Mouse (Mus musculus) forelimb bud, embryonic 11.5 days (tissue): ENCODE results near the gene Sugct.

Experiments
- DNase-seq: peaks from one replicate; pipeline ENCODE4 v3.0.0-alpha.2; 2012; ENCODE audit warnings: low read depth, low spot score

Sugct gene

DNA sequence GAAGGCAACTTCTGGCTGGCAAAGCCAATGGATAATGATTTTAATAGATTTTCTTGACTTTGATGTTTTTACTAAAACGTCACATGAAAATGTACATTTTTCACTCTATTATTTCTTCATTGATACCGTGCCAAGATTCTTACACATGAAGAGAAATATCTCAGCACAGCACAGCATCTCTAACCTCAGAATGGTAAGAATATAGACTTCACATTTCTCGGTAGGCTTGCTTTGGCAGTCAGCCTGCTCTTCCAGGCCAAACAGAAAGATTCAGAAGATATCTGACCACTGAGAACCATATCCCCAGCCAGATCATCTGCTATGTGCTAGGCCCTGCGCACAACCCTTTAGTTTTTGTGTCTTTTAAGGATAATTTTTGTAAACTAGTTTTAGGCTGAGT lies 657.0 kb downstream of the Sugct start:
- DNase-seq = no peak

DNA sequence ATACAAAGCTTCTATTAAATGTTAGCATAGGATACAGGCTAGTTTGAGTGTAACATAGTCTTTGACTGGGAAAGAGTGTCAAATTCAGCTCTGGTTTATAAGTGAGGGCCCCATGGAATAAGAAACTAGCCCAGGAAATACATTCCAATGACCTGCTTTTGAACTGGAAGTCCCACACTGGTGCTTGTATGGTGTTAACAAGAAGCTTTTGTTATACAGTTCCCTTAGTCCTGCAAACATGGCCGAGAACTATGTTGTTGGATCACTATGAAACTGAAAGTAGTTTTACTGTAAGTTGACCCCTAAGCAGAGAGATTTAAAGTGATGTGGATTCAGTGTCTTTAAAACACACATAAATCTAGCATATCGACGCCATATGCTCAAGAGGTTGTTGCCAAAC lies 657.5 kb downstream of the Sugct start:
- no peak for DNase-seq

DNA sequence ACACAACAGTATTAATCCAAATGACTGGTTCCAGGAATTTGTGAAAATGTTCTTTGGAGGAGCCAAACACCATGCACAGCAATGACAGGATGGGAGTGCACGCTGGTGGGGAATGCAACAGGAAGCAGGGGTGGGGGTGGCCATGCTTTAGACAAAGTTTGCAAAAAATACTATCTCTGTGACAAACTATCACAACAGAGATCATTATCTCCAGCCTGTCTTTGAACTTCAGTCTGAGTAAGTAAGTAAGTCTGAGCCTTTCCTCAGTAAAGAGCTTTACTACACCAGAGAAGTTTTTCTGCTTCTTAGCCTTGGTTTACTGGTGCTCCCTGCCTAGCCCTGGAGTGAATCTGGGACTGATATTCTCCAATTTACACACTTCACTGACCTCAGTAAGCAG lies 664.6 kb downstream of the Sugct start:
- no peak for DNase-seq

DNA sequence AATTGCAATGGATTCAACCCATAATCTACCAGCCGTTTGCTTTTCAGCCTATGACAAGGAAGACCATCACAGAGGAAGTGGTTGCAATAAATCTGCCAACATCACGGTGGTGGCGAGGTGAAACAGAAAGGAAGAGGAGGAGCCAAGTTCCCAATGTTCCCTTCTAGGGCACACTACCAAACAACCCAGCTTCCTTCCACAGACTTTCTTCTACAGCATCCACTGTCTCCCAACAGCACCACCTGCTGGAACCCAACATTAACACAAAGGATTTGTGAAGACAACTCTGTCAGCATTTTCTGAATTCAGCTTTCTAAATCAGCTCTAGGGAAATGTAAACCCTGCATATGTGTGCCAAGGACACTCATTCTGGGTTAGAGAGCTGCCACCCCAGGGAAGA lies 666.8 kb downstream of the Sugct start:
- DNase-seq = peak; percentile 38

DNA sequence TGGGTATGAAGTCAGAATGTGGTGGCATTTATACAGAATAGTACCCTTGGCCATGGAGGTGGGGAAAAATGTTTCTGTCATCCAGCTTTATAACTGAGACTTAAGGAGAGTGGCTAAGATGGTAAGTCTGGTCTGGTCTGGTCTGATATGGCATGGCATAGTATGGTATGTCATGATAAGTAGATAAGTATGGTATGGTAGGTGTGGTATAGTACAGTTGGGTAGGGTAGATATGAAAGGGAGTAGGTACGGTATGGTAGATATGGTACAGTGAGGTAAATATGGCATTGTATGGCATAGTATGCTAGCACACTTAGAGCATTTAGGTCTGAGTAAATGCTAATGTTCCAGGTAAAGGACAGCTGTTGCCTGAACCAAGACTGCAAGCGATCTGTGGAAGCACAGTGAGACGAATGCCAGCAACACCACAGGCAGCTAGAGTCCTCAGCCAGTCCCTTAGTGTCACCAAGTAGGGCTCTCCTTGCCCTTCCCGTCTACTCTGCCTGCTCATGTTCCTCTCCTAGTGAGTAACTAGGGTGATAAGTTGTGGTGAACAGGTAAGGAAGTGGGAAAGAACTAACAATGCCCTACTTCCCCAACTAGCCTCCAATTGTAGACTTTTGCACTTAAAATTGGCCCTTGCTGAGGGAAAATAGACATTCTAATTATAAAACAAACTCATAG lies 667.4 kb downstream of the Sugct start:
- DNase-seq = no peak

DNA sequence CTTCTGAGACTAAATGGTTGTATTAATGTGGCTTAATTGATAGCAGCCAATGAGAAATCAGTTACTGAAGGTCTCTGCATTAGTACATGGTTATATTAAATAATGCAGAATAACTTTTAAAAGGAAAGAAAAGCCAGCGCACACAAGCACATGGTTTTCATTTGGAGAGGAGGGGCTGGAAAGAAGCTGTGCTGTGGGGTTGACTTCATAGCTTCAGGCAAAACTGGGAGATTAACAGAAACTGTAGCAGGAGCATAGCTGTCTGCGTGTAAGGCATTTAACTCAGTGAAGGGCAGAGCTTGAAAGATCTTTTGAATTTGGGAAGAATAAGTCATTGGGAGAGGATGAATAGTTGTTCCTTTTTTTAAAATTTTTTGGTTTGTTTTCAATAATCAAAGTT lies 668.4 kb downstream of the Sugct start:
- peak; percentile 35 for DNase-seq

DNA sequence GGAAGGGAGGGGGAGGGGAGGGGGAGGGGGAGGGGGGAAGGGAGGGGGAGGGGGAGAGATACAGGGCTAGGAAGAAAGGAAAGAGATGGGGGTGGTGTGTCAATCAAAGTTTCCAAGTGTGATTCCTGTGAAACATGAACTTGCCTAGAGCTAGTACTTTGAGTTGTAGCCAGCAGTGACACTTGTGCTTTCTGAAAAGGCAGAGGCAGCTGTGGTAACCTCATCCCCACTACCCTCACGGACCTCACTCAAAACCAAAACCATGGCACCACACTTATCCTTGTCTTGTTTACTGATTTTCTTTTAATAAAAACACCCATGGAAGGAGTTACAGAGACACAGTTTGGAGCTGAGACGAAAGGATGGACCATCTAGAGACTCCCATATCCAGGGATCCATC lies 698.9 kb downstream of the Sugct start:
- no peak for DNase-seq

DNA sequence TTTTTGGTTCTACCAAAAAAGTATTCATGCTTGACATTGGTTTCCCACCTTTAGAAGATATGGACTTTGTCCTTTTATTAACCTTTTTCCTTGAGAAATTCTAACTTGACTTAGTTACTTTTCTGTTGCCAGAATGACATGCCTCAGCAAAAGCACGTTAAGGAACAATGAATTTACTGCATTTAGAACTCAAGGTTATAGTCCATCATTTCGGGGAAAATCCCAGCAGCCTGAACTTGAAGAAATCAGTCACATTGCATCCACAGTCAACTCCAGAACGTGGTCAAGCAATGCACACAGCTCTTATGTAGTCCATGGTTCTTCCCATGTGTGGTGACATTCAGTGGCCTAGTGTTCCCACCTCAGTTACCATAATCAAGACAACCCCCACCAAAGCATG lies 700.0 kb downstream of the Sugct start:
- no peak for DNase-seq

DNA sequence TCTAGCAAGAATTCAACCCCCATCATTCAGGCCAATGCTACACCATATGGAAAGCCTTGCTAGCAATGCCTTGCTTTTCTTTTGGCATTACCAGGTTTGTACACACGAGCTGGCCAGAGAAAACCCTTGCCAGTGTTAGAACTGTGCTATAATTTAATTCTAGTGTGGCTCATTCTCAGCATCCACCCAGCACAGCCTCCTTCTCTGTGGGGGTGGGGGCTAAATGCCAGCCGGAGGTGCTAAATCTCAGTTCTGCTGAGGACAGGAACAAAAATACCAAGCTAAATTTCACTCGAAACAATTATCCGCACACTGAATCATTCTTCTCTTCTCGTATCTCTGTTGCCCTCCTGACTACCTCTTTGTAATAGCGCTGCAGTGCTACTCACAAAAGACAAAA lies 717.6 kb downstream of the Sugct start:
- DNase-seq = no peak

DNA sequence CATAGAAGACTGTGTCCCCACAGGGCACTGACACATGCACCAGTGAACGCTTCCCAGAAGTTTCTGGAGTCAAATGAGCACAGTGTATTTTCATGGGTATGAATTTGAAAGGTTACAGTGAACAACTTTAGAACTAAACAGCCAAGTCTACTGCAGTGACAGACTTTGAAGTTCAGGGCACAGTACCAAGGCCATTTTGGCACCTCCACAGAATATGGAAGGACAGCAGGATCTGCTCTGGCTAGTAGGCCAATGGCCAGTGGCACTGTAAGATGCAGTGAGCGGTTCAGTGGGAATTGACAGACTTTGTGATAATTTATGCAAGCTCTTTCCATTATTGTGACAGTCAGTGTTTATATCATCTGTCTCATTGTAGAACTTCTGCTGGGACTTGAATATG lies 724.1 kb downstream of the Sugct start:
- DNase-seq = no peak

DNA sequence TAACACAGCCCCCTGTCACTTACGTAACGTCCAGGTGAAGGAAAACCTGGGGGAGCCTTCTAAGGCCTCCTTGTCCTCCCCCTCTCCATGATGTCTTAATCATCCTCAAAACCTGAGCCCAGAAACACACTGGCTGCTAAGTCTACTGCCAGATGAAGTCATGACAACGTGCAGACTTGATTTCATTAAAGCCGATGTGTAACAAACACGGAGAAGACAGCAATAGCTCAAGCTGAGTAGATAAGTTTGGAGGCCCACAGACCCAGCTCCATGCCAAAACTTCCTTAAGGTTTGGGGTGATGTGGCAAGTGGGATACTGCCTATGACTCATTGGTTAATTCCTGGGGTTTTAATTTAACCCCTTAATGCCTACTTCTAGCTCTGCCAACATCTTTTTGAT lies 726.4 kb downstream of the Sugct start:
- no peak for DNase-seq

DNA sequence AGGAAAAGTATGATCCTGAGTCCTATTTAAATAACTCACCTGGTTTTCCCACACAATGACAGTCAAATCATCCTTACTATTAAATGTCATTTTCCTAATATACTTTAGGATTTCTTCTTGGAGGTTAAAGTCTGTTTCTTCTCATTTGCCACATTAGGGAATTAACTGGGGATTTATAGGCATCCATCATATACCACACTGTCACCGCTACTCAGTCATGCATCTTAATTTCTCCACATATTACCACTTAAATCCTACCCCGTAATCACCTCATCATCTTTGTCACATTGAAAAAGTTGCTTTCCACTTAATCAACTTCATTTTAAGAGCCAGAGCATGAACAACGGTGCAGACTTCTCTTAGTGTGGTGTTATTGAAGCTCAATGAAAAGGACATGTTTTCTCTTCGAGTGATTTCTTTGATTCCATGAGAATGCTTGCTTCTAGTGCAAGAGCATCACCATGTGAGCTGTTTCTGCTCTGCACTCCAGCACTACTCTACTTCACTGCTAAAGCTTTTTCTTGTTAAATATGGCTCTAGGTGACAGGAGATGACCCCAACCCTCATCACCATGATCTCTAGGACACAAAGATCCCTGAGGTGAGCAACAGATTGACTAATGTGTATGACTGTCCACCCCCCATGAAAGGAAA lies 730.4 kb downstream of the Sugct start:
- DNase-seq = no peak

DNA sequence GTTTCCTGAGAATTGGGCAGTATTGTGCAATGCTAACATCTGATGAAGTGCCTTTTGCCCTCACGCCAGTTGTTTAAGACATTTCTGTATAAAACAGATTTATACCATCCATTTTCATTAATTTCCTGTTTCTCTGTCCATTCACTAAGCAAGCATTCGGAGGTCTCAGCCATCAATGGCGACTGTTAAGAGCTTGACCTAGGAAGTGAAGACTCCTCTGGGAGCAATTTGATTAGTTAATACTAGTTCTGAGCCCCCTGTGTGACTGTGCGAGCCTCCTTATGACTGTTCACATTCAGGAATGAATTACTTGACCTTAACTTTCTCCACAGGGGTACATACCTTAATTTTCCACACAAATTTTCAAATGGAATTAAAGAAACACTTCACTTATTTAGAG lies 743.3 kb downstream of the Sugct start:
- peak; percentile 19 for DNase-seq

DNA sequence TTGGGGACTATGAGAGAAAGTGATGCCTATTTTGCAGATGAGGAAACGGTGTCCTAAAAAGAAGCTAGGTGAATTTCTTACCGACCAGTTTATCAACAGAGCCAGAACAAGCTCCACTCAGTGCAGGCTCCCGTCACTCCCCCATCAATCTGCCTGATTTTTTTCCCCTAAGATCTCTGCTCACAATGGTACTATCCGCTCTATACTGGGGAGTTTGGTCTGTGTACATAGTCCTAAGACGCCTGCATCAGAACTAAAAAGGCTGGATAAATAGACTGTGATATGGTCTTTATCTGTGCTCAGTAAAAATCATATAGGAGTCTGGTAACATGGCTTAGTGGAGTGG lies 755.9 kb downstream of the Sugct start:
- no peak for DNase-seq

DNA sequence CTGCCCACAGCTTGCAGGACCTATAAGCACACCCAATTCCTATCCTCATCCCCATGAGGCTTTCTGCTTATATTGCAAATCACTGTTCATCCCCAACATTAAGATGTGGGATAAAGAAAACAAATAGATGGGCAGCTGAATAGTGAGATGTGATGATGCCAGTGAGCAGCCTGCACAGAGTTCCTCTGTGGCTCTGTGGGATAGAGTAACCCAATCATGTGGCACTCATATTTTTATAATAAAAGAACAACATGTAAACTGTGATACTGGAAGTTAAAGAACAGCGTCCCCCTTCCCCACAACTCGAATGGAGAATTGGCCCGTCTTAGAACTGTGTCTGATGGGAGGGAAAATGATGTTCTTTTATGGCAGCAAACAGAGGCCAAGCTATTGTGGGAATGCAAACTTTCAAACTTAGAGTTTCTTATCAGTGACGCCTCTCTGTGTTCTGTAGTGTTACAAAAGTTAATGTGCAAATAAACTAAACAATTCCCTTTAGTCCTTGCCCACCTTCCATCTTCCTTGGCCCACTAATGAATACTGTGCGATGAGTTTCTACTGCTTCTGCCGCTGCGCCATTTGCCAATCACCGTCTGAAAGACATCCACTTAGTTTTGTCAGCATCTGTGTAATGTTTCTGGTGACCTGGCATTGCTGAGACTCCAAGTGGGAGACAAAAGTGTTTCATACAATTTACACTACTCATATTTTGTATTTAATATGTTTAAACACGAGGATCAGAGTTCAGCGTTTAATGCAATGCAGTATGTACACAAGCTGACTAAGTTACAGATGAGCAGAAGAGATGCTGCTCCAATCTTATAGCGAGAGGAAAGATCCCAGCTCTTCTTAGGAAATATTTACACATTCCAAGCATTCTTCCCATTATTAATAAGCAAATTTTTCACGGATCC lies 756.5 kb downstream of the Sugct start:
- DNase-seq = no peak

DNA sequence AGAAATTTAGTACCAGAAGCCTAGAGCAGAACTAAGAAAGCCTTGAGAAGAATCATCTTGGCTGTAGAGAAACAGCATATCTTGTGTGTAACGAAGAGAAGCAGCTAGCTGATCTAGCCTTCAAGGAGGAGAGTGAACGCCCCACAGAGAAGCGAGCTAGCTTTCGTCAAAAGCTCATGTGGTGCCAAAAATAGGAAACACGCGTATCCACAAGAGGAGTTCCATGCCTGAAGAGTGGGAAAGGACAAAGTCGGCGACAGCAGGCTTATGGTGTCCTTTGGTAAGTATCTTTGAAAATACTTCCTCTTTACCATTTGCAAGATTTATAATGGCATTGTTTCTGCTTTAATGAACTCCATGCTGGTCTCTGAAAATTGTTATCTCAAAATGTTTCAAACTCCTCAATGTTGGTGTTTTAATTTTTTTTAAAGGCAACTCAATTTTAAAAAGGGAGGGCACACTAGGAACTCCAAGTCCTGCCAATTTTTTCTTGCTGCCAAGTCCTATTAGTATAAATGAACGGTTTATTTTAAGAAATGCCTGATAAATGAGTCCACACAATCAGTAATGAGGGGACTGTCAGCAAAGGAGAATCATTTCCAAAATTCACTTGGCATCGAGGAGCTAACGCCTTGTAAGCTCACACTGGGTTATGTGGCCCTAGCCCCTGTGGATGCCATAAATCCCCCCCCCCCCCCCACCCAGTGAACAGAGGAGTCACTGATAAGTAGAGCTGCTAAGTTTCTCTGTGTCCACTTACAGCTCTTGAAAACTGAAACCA lies 757.7 kb downstream of the Sugct start:
- no peak for DNase-seq

DNA sequence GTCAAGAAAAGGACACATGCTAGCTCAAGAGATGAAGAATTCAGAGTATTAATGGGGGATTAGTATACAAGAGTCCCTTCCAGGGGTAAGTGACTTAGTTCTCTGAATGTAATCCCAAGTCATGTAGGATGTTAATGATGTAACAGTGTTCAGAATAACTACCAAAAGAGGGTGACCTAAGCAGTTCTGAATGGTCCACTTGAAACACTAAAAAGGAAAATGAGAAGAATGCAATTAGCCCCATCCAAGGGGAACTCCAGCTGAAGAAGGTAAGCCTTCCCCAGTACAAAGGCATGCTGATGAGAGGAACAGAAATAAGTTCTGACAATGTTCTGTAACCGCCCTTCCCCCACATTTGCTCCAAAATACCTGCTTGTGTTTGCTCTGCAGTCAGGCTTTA lies 760.3 kb downstream of the Sugct start:
- no peak for DNase-seq

DNA sequence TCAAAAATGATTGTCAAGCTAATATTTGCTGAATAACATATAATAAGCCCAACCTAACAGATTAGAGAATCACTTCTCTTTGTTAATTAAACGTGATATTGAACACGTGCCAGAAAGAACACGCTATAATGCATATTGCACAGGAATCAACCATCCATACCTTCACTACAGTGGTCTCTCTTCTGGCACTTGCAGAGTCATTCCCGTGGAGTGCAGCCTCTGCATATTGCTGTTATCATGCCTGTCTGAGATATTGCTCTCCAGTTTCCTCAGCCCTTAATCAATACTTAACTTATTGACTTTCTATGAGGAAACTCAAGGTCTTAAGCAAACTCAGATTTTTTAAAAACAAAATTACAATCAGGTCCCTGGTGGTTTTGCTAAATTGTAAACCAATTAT lies 761.8 kb downstream of the Sugct start:
- DNase-seq = no peak

DNA sequence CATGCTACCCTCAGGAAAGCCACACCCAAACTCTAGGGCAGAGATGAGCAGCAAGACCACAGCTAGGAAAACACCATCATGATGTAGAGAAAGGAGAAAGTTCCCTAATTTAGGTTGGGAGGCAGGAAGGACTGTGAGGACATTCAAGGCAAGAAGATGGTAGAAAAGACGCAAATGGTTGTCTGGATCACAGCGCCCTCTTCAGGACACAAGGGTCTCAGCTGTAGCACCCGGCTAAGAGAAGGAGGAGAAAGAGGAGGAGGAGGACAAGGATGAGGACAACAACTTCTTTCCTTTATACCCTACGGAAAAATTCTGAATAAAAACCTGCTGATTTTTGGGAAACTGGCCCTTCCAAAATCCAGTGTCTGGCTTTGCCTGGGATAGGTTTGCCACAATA lies 774.0 kb downstream of the Sugct start:
- no peak for DNase-seq

DNA sequence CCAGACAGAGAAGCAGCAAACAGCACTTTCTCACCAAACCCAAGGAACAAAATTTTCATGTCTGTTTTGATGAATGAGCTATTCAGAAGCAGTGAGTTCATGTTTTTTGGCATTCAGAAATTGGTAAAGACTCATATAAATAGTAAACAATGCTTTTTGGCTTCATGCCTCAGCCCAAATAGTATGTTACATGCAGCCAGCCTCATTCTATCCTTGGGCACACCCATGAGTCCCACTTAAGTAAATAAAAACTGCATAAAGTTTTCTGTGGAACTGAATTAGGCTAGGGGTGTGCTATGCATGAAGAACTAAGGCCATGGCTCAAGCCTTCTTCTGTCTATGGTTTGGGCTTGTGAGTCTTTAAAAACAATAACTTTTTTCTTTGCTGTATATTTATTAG lies 779.7 kb downstream of the Sugct start:
- no peak for DNase-seq

DNA sequence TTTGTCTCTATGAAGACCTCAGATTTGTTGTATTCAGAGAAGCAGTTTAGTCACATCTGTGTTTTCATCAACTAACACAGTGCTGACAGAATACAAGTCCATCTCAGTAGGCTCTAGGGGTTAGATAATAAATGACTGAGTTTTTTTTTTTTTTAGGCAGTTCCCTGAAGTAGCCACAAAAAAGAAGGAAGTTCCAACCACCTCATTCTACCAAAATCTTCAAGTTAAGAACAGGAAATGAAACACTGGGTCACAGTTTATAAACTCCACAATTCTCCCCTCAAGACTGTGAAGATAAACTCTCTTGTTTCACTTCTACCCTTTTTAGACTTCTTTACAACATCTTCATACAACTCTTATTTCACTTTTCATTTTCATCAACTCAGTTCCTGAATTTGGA lies 783.1 kb downstream of the Sugct start:
- DNase-seq = no peak

DNA sequence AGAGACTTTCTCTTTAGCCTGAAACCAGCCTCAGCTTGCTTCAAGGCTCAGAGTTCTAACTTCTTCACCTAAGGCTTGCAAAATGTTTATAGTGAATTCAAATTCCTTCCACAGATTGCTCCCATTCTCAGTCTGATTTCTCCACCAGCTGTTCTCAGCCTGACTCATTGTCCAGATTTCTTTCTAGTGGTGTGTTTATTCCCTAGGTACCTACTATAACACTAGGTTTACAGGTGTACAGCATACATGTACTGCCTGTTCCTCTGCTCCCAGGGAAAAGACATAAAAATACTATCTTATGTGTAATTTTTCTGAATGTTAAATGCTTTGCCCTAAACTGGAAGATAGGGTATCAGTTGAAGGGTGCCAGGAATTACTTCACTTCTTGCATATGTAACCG lies 788.4 kb downstream of the Sugct start:
- no peak for DNase-seq
